Mouse (Mus musculus): Measurements from ENCODE around the gene Fam131c.

Gene Fam131c

DNA sequence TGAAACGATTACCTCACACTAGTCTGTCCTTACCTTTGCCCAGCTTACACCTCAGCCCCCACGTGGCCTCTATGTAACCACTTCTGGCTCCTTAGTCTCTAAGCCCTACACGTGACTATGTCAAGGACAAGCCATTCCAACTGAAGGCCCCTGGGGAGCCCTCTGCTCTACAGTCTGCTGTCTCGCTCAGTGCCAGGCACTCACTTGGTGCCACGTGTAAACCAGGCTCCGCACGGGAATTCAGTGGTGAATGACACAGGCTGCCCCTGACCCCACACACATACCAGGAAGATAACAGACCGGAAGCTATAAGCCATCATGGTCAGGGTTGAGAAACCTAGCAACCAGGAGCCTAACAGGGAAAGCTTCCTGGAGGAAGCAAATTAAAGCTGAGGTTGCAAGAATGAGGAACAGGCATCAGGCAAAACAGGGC is 20.6 kb upstream of the Fam131c start:
- Histone ChIP-seq H3K4me3 (replicated peaks; ENCODE audit: low read length) (peak overlapping the region; percentile 32; the same call in 1 of the 2 replicates), H3K27me3 (ENCODE audit: insufficient read depth, low read length) (no peaks in the 10 kb centered on the region), H3K9me3 (ENCODE audit: low read length) (no peaks in the 10 kb centered on the region), H3K4me1 (replicated peaks; ENCODE audit: low read depth, low read length) (peaks cover 61% of the 10 kb centered on the region), H3K36me3 (ENCODE audit: insufficient read depth, low read length) (no peaks in the 10 kb centered on the region)
- TF ChIP-seq CTCF (conservative IDR thresholded peaks at IDR 0.05; ENCODE audit: low read length) (no peak), POU5F1 (IDR thresholded peaks at IDR 0.05; ENCODE audit: borderline replicate concordance, low read length) (no peak), NANOG (IDR thresholded peaks at IDR 0.05; ENCODE audit: borderline replicate concordance, low read length) (no peak)

DNA sequence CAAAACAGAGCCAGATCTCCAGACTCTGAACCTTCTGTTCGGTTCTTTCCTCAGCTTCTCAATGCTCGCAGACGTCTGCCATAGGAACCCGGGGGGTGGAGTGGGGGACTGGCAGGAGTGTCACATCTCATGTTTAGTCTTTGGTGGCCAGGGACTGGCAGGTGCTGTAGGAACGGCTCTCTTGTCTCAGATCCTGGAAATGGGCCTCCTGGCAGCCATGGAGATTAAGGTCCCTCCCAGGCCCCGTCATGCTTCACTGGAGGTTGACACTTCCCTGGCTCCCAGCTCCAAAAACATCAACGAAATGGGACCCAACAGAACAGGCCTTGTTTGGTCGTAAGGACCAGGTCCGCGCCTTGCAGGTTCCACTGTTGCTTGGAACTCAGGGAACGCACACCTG is 19.4 kb upstream of the Fam131c start:
- TF ChIP-seq POU5F1 (IDR thresholded peaks at IDR 0.05; ENCODE audit: borderline replicate concordance, low read length) = no peak
- no peak for TF ChIP-seq NANOG (IDR thresholded peaks at IDR 0.05; ENCODE audit: borderline replicate concordance, low read length)
- no peak for TF ChIP-seq CTCF (conservative IDR thresholded peaks at IDR 0.05; ENCODE audit: low read length)
- H3K4me3 ChIP-seq (replicated peaks; ENCODE audit: low read length) = no peak overlapping the region
- no peaks in the 10 kb centered on the region for H3K36me3 ChIP-seq (ENCODE audit: insufficient read depth, low read length)
- H3K4me1 ChIP-seq (replicated peaks; ENCODE audit: low read depth, low read length) = peaks cover 69% of the 10 kb centered on the region
- no peaks in the 10 kb centered on the region for H3K27me3 ChIP-seq (ENCODE audit: insufficient read depth, low read length)
- H3K9me3 ChIP-seq (ENCODE audit: low read length) = no peaks in the 10 kb centered on the region

GRCm38 (mm10) chr4:141350015-141350414 is 18.0 kb upstream of the Fam131c start:
- Histone ChIP-seq H3K9me3 (ENCODE audit: low read length) (no peaks in the 10 kb centered on the region), H3K36me3 (ENCODE audit: insufficient read depth, low read length) (no peaks in the 10 kb centered on the region), H3K27me3 (ENCODE audit: insufficient read depth, low read length) (no peaks in the 10 kb centered on the region), H3K4me3 (replicated peaks; ENCODE audit: low read length) (peak overlapping the region; percentile 41), H3K4me1 (replicated peaks; ENCODE audit: low read depth, low read length) (peaks cover 75% of the 10 kb centered on the region)
- no peak for TF ChIP-seq CTCF (conservative IDR thresholded peaks at IDR 0.05; ENCODE audit: low read length)
- no peak for TF ChIP-seq POU5F1 (IDR thresholded peaks at IDR 0.05; ENCODE audit: borderline replicate concordance, low read length)
- no peak for TF ChIP-seq NANOG (IDR thresholded peaks at IDR 0.05; ENCODE audit: borderline replicate concordance, low read length)

GRCm38 (mm10) chr4:141351972-141352371 is 16.0 kb upstream of the Fam131c start:
- Histone ChIP-seq H3K9me3 (ENCODE audit: low read length) (no peaks in the 10 kb centered on the region), H3K36me3 (ENCODE audit: insufficient read depth, low read length) (no peaks in the 10 kb centered on the region), H3K4me1 (replicated peaks; ENCODE audit: low read depth, low read length) (peaks cover 73% of the 10 kb centered on the region), H3K4me3 (replicated peaks; ENCODE audit: low read length) (0 out of 2 replicates have a peak overlapping the region, but pooled peaks have one; percentile 20), H3K27me3 (ENCODE audit: insufficient read depth, low read length) (no peaks in the 10 kb centered on the region)
- TF ChIP-seq NANOG (IDR thresholded peaks at IDR 0.05; ENCODE audit: borderline replicate concordance, low read length) (no peak), POU5F1 (IDR thresholded peaks at IDR 0.05; ENCODE audit: borderline replicate concordance, low read length) (no peak), CTCF (conservative IDR thresholded peaks at IDR 0.05; ENCODE audit: low read length) (no peak)

DNA sequence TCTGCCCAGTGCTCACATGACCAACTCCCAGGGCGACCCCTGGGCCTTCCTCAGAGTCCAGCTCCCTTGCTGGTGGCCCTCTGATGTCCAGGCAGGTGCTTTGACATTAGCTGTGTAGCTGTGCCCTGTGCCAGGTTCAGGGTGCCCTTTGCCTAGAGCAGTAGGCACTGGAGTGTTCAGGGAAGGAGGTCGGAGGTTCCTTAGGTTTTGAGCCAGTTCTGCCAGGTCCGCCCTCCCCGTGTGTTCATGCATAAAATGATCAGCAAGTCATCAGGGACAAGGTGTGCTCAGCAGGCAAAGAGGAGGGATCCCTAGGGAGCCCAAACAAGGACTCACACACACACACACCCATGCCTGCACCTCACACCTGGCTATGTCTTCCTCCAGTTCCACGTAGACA is 15.0 kb upstream of the Fam131c start:
- Histone ChIP-seq H3K27me3 (ENCODE audit: insufficient read depth, low read length) (no peaks in the 10 kb centered on the region), H3K4me1 (replicated peaks; ENCODE audit: low read depth, low read length) (peaks cover 70% of the 10 kb centered on the region), H3K9me3 (ENCODE audit: low read length) (no peaks in the 10 kb centered on the region; the same call in 1 of the 2 replicates), H3K36me3 (ENCODE audit: insufficient read depth, low read length) (no peaks in the 10 kb centered on the region), H3K4me3 (replicated peaks; ENCODE audit: low read length) (peak overlapping the region; percentile 71)
- TF ChIP-seq NANOG (IDR thresholded peaks at IDR 0.05; ENCODE audit: borderline replicate concordance, low read length) (no peak), CTCF (conservative IDR thresholded peaks at IDR 0.05; ENCODE audit: low read length) (no peak), POU5F1 (IDR thresholded peaks at IDR 0.05; ENCODE audit: borderline replicate concordance, low read length) (no peak)

GRCm38 (mm10) chr4:141353868-141354267 is 14.2 kb upstream of the Fam131c start:
- H3K36me3 ChIP-seq (ENCODE audit: insufficient read depth, low read length) = no peaks in the 10 kb centered on the region
- H3K4me3 ChIP-seq (replicated peaks; ENCODE audit: low read length) = peak overlapping the region; percentile 71
- H3K4me1 ChIP-seq (replicated peaks; ENCODE audit: low read depth, low read length) = peaks cover 72% of the 10 kb centered on the region
- no peaks in the 10 kb centered on the region for H3K27me3 ChIP-seq (ENCODE audit: insufficient read depth, low read length)
- no peaks in the 10 kb centered on the region; the same call in 1 of the 2 replicates for H3K9me3 ChIP-seq (ENCODE audit: low read length)
- no peak for TF ChIP-seq CTCF (conservative IDR thresholded peaks at IDR 0.05; ENCODE audit: low read length)
- TF ChIP-seq POU5F1 (IDR thresholded peaks at IDR 0.05; ENCODE audit: borderline replicate concordance, low read length) = no peak
- no peak for TF ChIP-seq NANOG (IDR thresholded peaks at IDR 0.05; ENCODE audit: borderline replicate concordance, low read length)

- H3K4me1 ChIP-seq (replicated peaks; ENCODE audit: low read depth, low read length) = peaks cover 76% of the 10 kb centered on the region
- H3K9me3 ChIP-seq (ENCODE audit: low read length) = no peaks in the 10 kb centered on the region; the same call in 1 of the 2 replicates
- no peaks in the 10 kb centered on the region for H3K36me3 ChIP-seq (ENCODE audit: insufficient read depth, low read length)
- no peak overlapping the region for H3K4me3 ChIP-seq (replicated peaks; ENCODE audit: low read length)
- TF ChIP-seq CTCF (conservative IDR thresholded peaks at IDR 0.05; ENCODE audit: low read length) (no peak), POU5F1 (IDR thresholded peaks at IDR 0.05; ENCODE audit: borderline replicate concordance, low read length) (no peak), NANOG (IDR thresholded peaks at IDR 0.05; ENCODE audit: borderline replicate concordance, low read length) (no peak)
- no peaks in the 10 kb centered on the region for H3K27me3 ChIP-seq (ENCODE audit: insufficient read depth, low read length)
These were observed 10.2 kb upstream of the Fam131c start for GRCm38 (mm10) chr4:141357811-141358210.

GRCm38 (mm10) chr4:141359222-141359621 is 8.8 kb upstream of the Fam131c start:
- peaks cover 3% of the 10 kb centered on the region; the same call in 1 of the 2 replicates for H3K27me3 ChIP-seq (ENCODE audit: insufficient read depth, low read length)
- H3K4me3 ChIP-seq (replicated peaks; ENCODE audit: low read length) = no peak overlapping the region
- no peaks in the 10 kb centered on the region; the same call in 1 of the 2 replicates for H3K9me3 ChIP-seq (ENCODE audit: low read length)
- no peaks in the 10 kb centered on the region for H3K36me3 ChIP-seq (ENCODE audit: insufficient read depth, low read length)
- H3K4me1 ChIP-seq (replicated peaks; ENCODE audit: low read depth, low read length) = peaks cover 69% of the 10 kb centered on the region
- TF ChIP-seq POU5F1 (IDR thresholded peaks at IDR 0.05; ENCODE audit: borderline replicate concordance, low read length) (no peak), CTCF (conservative IDR thresholded peaks at IDR 0.05; ENCODE audit: low read length) (no peak), NANOG (IDR thresholded peaks at IDR 0.05; ENCODE audit: borderline replicate concordance, low read length) (no peak)

- Histone ChIP-seq H3K36me3 (ENCODE audit: insufficient read depth, low read length) (no peaks in the 10 kb centered on the region), H3K27me3 (ENCODE audit: insufficient read depth, low read length) (peaks cover 17% of the 10 kb centered on the region), H3K4me3 (replicated peaks; ENCODE audit: low read length) (peak overlapping the region; percentile 14; the same call in 1 of the 2 replicates), H3K9me3 (ENCODE audit: low read length) (no peaks in the 10 kb centered on the region; the same call in 1 of the 2 replicates), H3K4me1 (replicated peaks; ENCODE audit: low read depth, low read length) (peaks cover 74% of the 10 kb centered on the region)
- TF ChIP-seq POU5F1 (IDR thresholded peaks at IDR 0.05; ENCODE audit: borderline replicate concordance, low read length) = no peak
- TF ChIP-seq CTCF (conservative IDR thresholded peaks at IDR 0.05; ENCODE audit: low read length) = peak; percentile 80
These were observed 7.2 kb upstream of the Fam131c start for GRCm38 (mm10) chr4:141360846-141361245.
